Mouse (Mus musculus) megakaryocyte-erythroid progenitor cell, adult 5-6 weeks (primary cell): ENCODE data around the gene Smcr8. TPM values are rescaled to one million over a fixed set of nuclear protein-coding genes. Genes with fewer than 3 reads are reported as not detected.

ENCODE experiments used
- ATAC-seq: replicated peaks from 2 replicates; pipeline ENCODE4 v1.8.0; 2016; ENCODE audit warnings: mild to moderate bottlenecking, inconsistent platforms; ENCODE audit not compliant: severe bottlenecking, poor library complexity, low FRiP score, low TSS enrichment
- total RNA-seq, 2 experiments: library from RNA; stranded (forward) in 1 of 2; stranded (reverse) in 1 of 2; fragments of 200-1000, 215-1000 nt in 1 of 2; fragments of >200 nt in 1 of 2; fragmentation: Nextera tagmentation in 1 of 2; gene quantifications; 2 replicates each; pipeline ENCODE4 v1.2.3; 2014 to 2017

Gene Smcr8
- total RNA-seq, 2 experiments from 2014 or later: 11.7 to 18.5 TPM

- ATAC-seq: no peak
Measured at GRCm38 (mm10) chr11:60828903-60829302, 51.6 kb downstream of the Smcr8 start.

GRCm38 (mm10) chr11:60830433-60831052 is 53.2 kb downstream of the Smcr8 start, which contains the start of gene Dhrs7b:
Gene Dhrs7b (plus strand): TSS chr11:60830631.
- peak; percentile 94 for ATAC-seq

- ATAC-seq: no peak
Measured at GRCm38 (mm10) chr11:60836897-60837296, 59.6 kb downstream of the Smcr8 start.

Other genes starting within 250 kb of the Smcr8 start
- gene Alkbh5, start 241.1 kb upstream of the Smcr8 start, total RNA-seq (2014; fragmentation: Nextera tagmentation): 33.5 and 37.7 TPM in 2 replicates
- 25.4 and 28.1 TPM in 2 replicates for gene Alkbh5, start 241.1 kb upstream of the Smcr8 start, total RNA-seq (2017)
- gene Llgl1, start 77.8 kb upstream of the Smcr8 start, total RNA-seq (2014; fragmentation: Nextera tagmentation): 20.1 and 21.7 TPM in 2 replicates
- gene Llgl1, start 77.8 kb upstream of the Smcr8 start, total RNA-seq (2017): 3.8 and 8.0 TPM in 2 replicates
- gene Flii, start 50.3 kb upstream of the Smcr8 start, total RNA-seq (2014; fragmentation: Nextera tagmentation): 61.3 and 78.4 TPM in 2 replicates
- gene Flii, start 50.3 kb upstream of the Smcr8 start, total RNA-seq (2017): 85.0 and 105 TPM in 2 replicates
- 3.8 and 4.4 TPM in 2 replicates for gene Mief2, start 49.1 kb upstream of the Smcr8 start, total RNA-seq (2014; fragmentation: Nextera tagmentation)
- 2.1 and 4.7 TPM in 2 replicates for gene Mief2, start 49.1 kb upstream of the Smcr8 start, total RNA-seq (2017)
- gene Top3a, start 159 bp upstream of the Smcr8 start, total RNA-seq (2014; fragmentation: Nextera tagmentation): 17.9 and 18.8 TPM in 2 replicates
- 19.8 and 24.8 TPM in 2 replicates for gene Top3a, start 159 bp upstream of the Smcr8 start, total RNA-seq (2017)
- 9.1 and 11.9 TPM in 2 replicates for gene Shmt1, start 34.2 kb downstream of the Smcr8 start, total RNA-seq (2014; fragmentation: Nextera tagmentation)
- gene Shmt1, start 34.2 kb downstream of the Smcr8 start, total RNA-seq (2017): 29.1 and 73.7 TPM in 2 replicates
- gene Dhrs7b, start 53.1 kb downstream of the Smcr8 start, total RNA-seq (2014; fragmentation: Nextera tagmentation): 18.5 and 19.1 TPM in 2 replicates
- 15.4 and 27.2 TPM in 2 replicates for gene Dhrs7b, start 53.1 kb downstream of the Smcr8 start, total RNA-seq (2017)
- gene Tmem11, start 101.7 kb downstream of the Smcr8 start, total RNA-seq (2014; fragmentation: Nextera tagmentation): 33.3 and 41.4 TPM in 2 replicates
- 78.6 and 101 TPM in 2 replicates for gene Tmem11, start 101.7 kb downstream of the Smcr8 start, total RNA-seq (2017)
- 5.8 and 9.2 TPM in 2 replicates for gene Natd1, start 137.2 kb downstream of the Smcr8 start, total RNA-seq (2014; fragmentation: Nextera tagmentation)
- 1.4 and 2.2 TPM in 2 replicates for gene Natd1, start 137.2 kb downstream of the Smcr8 start, total RNA-seq (2017)
- 46.0 and 52.1 TPM in 2 replicates for gene Map2k3, start 154.5 kb downstream of the Smcr8 start, total RNA-seq (2014; fragmentation: Nextera tagmentation)
- gene Map2k3, start 154.5 kb downstream of the Smcr8 start, total RNA-seq (2017): 13.5 and 19.1 TPM in 2 replicates
- not detected in 2 replicates for gene Kcnj12, start 245.0 kb downstream of the Smcr8 start, total RNA-seq (2014; fragmentation: Nextera tagmentation)
- not detected in 2 replicates for gene Kcnj12, start 245.0 kb downstream of the Smcr8 start, total RNA-seq (2017)